Mouse (Mus musculus): Measurements from ENCODE around the gene Prkcb.

DNA sequence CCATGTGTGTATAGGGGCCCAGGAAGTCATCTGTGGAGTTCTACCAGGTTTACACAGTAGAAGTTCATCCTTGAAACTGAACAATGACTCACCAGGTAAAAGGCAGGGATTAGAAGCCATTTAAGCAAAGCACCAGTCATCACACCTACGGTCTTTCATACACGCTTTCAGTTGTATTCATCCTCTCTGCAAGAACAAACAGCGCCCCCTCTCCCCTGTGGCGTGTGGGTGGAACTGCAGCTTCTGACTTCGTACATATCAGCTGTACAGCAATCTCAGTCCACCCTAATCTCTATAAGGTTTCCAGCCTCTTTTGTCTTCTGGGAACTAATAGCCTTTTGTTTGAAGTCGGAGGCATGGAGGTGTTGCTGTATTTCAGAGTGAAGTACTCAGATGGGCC, 156.5 kb downstream of the Prkcb start:
- TF ChIP-seq EP300 (IDR thresholded peaks at IDR 0.05; ENCODE audit: insufficient read depth, low read depth, low read length) (no peak), POLR2A (IDR thresholded peaks at IDR 0.05; ENCODE audit: insufficient read depth, low read depth, low read length) (no peak)

Measured in heart, adult 2 months (tissue).